Mouse (Mus musculus) kidney, adult 2 months (tissue): Measurements from ENCODE around the gene Lamtor5. TPM values are rescaled to one million over a fixed set of nuclear protein-coding genes. Genes with fewer than 3 reads are reported as not detected.
"Not testable (repeated sequence)": the region's sequence is repeated elsewhere in the genome, so short reads cannot be mapped to it uniquely, and the experiment has no call there.

ENCODE experiments used
- DNase-seq: peaks from one replicate; pipeline ENCODE4 v3.0.0; 2021
- H3K27ac ChIP-seq: fragments of 200-500 bp; 2 replicates; pipeline ENCODE4 v1.5.1; 2012; ENCODE audit warnings: low read depth, low read length, control low read depth, inconsistent platforms; ENCODE audit not compliant: insufficient read depth
- H3K27me3 ChIP-seq: fragments of 200-500 bp; replicated peaks from 2 replicates; pipeline ENCODE4 v1.6.1; 2012; ENCODE audit warnings: mild to moderate bottlenecking, moderate library complexity, low read length, inconsistent platforms; ENCODE audit not compliant: control insufficient read depth, insufficient read depth
- H3K36me3 ChIP-seq: fragments of 200-500 bp; 2 replicates; pipeline ENCODE4 v1.6.1; 2012; ENCODE audit warnings: mild to moderate bottlenecking, moderate library complexity, low read length, inconsistent platforms; ENCODE audit not compliant: control insufficient read depth, insufficient read depth
- H3K4me1 ChIP-seq: fragments of 200-500 bp; 2 replicates; pipeline ENCODE4 v1.6.1; 2011; ENCODE audit warnings: low read length; ENCODE audit not compliant: control insufficient read depth, insufficient read depth
- H3K4me3 ChIP-seq: fragments of 200-500 bp; 2 replicates; pipeline ENCODE4 v1.5.1; 2011; ENCODE audit warnings: mild to moderate bottlenecking, low read depth, low read length, control low read depth; ENCODE audit not compliant: insufficient read depth
- CTCF ChIP-seq: fragments of 200-500 bp; conservative IDR thresholded peaks from 2 replicates; pipeline ENCODE4 v1.5.1; 2011; ENCODE audit warnings: low read depth, mild to moderate bottlenecking, control low read depth, low read length, moderate library complexity, mixed read lengths; ENCODE audit not compliant: insufficient read depth, insufficient read length
- POLR2A ChIP-seq: fragments of 200-500 bp; IDR thresholded peaks from one replicate; pipeline ENCODE4 v1.6.1; 2011; ENCODE audit warnings: low read depth, low read length, control low read depth
- WGBS: fragments of 180-500 bp; shearing (Covaris S2); methylation state at CpG from one replicate; pipeline ENCODE4 v1.1.7; 2018; 5-methylcytosine and 5-hydroxymethylcytosine counted together
- polyA plus RNA-seq: library from polyadenylated mRNA; depleted of rRNA; stranded (reverse); fragments of >200 nt; gene quantifications from 2 replicates; pipeline ENCODE4 v1.2.3, GENCODE M21; 2012

Lamtor5 gene
- polyA plus RNA-seq, 1 experiment = 280 TPM

DNA sequence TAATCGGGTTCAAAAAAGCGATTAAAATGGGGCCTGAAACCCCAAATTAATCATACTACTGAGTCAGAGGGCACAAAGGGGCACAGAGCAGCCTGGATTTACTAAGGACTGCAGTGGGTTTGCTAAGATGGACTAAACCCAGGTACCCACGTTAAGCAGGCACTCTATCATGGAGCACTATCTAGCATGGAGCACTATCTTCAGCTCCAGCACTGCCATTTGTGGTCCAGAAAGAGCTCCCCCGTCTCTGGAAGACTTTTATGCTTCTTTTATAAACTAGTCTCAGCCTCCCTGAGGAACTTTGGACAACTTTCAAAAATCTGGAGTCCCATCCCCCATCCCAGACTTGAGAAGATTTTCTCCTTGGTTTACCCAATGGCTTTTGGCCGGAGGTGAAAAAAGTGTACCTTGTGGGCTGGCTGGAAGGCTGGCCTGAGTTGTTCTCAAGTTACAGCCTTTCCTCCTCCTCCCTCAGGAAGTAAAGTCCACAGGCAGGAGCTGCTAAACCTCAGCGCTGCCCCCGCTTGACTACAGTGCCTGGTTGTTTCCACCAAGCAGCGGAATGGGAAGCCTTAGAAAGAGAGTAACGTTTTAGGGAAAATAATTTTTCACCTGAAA lies 12.2 kb downstream of the Lamtor5 start, which contains the start of gene Slc16a4:
Slc16a4 (plus strand) TSS at position 467 of the 618 bp plus-strand sequence.
- no peaks in the 10 kb centered on the region for H3K27me3 ChIP-seq
- H3K4me1 ChIP-seq = peaks cover 4% of the 10 kb centered on the region; the same call in 1 of the 2 replicates
- WGBS = 18% methylated on average over 9 of the region's 9 CpGs
- H3K4me3 ChIP-seq = no peak within 1 kb of the TSS
- H3K36me3 ChIP-seq = peaks cover 2% of the 10 kb centered on the region; the same call in 1 of the 2 replicates
- TF ChIP-seq CTCF (no peak), POLR2A (no peak)
- DNase-seq = peak; percentile 96
- H3K27ac ChIP-seq = peak within 1 kb of the TSS; percentile 85

DNA sequence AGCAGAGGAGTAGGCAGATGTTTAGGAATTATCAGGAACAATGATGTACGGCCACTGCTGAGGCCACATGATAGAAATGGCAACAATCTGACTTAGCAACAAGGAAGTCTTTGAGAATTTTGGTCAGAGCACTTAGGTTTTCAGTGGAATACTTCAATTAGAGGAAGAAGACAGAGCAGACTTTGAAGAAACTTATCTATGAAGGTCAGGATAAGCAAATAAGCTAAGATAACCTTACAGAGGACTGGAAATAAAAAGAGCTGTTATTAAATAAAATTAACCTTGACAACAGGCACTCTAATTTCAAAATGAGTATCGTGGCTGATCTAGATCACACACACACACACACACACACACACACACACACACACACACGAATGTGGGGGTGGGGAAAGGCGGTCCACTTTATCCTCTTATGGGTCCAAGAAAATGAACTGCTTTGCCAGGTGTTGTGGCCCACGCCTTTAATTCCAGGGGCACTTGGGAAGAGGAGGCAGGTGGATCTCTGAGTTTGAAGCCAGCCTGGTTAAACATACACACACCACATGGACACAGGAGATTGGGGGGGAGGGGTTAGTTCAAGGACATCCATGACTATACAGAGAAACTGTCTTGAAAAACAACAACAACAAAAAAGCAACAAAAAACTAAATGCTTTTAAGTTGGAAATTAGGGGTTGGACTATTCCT lies 17.2 kb downstream of the Lamtor5 start:
- H3K4me1 ChIP-seq = peaks cover 5% of the 10 kb centered on the region; the same call in 1 of the 2 replicates
- H3K4me3 ChIP-seq = no peak overlapping the region
- no peaks in the 10 kb centered on the region for H3K27me3 ChIP-seq
- DNase-seq = no peak
- H3K36me3 ChIP-seq = no peaks in the 10 kb centered on the region
- 77% methylated on average over 5 of the region's 5 CpGs for WGBS
- no peak overlapping the region for H3K27ac ChIP-seq
- no peak for TF ChIP-seq CTCF

DNA sequence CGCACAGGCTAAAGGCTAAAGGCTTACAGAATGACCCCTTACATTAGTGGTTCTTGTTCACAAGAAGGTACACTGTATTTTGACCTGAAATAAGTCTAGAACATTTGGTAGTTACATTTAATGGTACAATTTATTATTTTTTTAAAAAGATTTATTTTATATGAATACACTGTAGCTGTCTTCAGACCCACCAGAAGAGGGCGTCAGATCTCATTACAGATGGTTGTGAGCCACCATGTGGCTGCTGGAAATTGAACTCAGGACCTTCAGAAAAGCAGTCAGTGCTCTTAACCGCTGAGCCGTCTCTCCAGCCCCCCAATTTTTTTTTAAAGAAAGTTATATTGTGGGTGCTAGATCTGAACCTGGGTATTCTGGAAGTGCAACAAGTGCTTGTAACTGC lies 18.3 kb downstream of the Lamtor5 start:
- not testable (repeated sequence) for H3K4me1 ChIP-seq, DNase-seq, H3K4me3 ChIP-seq, H3K27me3 ChIP-seq, H3K27ac ChIP-seq, H3K36me3 ChIP-seq
- WGBS = 84% methylated on average over 4 of the region's 4 CpGs

DNA sequence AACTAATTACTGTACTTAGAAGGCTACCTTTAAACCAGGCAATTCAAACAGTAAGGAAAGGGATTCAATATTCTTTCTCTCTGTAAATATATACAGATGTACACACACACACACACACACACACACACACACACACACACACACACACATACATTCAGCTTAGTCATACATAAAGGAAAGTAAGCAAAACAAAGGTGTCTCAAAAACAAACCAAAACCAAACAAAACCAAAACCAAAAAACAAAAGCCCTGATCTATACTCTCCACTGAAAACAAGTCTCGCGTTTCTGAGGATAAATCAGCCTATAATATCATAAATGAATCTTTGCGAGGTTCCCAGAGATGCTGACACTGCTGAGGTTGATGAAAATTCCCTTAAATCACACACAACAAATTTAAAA lies 38.7 kb downstream of the Lamtor5 start:
- H3K27me3 ChIP-seq = no peaks in the 10 kb centered on the region
- TF ChIP-seq POLR2A (no peak), CTCF (no peak)

DNA sequence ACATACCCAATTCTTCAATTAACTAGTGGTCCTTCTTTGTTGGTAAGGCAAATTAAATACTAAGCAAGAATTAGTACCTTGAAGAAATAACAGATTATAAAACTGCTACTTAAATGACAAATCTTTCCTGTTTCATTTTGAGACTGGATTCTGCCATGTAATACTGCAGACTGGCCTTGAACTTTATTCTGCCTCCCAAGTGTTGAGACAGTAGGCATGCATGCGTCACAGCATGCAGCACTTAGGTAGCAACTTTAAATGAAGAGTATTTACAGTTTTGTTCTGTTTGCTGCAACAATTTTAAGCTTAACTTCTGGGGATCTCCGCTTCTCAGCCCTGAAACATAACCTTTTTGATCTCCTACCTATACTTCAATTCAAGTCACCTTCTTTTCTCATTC lies 42.5 kb downstream of the Lamtor5 start:
- Histone ChIP-seq H3K27me3 (no peaks in the 10 kb centered on the region), H3K4me1 (peaks cover 10% of the 10 kb centered on the region; the same call in 1 of the 2 replicates), H3K4me3 (no peak overlapping the region), H3K27ac (no peak overlapping the region), H3K36me3 (peaks cover 3% of the 10 kb centered on the region)
- TF ChIP-seq POLR2A = no peak
- no peak for TF ChIP-seq CTCF
- 77% methylated on average over 2 of the region's 2 CpGs for WGBS
- no peak for DNase-seq

More for the DNA sequence above, 38.7 kb downstream of the Lamtor5 start:
- H3K36me3 ChIP-seq = no peaks in the 10 kb centered on the region
- DNase-seq = no peak
- H3K4me3 ChIP-seq = no peak overlapping the region
- H3K4me1 ChIP-seq = peaks cover 11% of the 10 kb centered on the region
- no peak overlapping the region for H3K27ac ChIP-seq
- WGBS = 86% methylated on average over 3 of the region's 3 CpGs

DNA sequence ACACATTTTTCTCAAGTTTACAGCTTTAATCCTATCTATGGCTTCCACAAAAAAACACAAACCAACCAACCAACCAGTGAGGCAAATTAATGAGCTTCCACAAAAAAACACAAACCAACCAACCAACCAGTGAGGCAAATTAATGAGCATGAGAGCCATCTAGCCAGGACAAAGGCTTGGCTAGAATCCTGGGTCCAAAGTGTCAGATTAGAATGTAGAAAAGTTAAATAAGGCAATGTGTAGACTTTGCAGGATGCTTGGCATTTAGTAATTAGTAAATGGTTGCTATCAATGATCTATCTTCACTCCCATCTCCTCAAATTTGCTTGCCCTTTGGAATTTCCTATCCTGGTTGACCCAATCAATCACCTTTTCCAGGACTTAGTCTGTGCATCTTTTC lies 43.1 kb downstream of the Lamtor5 start:
- Histone ChIP-seq H3K27ac (no peak overlapping the region), H3K27me3 (no peaks in the 10 kb centered on the region), H3K4me3 (no peak overlapping the region), H3K36me3 (peaks cover 3% of the 10 kb centered on the region), H3K4me1 (peaks cover 10% of the 10 kb centered on the region; the same call in 1 of the 2 replicates)
- DNase-seq = peak; percentile 76
- TF ChIP-seq CTCF (no peak), POLR2A (no peak)

DNA sequence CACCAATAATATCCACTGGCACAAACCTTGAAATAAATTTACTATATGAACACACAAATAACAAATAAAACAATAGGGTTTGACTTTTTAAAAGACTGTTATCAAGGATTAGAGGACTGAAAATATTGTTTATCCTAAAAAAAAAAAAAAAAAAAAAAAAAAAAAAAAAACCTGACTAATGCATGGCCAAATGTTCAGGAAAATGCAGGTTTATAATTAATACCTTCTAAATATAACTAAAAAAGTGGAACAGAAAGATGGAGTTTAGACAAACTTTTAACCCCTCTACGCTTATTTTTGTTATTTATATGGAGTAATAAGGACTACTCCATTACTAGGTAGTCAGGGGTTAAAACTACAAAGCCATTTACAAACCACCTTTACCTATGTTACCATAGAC lies 47.8 kb downstream of the Lamtor5 start:
- WGBS = 96% methylated on average over 1 of the region's 1 CpGs
- TF ChIP-seq POLR2A = no peak
- TF ChIP-seq CTCF = no peak
- no peak overlapping the region for H3K4me3 ChIP-seq
- peaks cover 15% of the 10 kb centered on the region; the same call in 1 of the 2 replicates for H3K4me1 ChIP-seq
- no peak for DNase-seq
- H3K36me3 ChIP-seq = peaks cover 5% of the 10 kb centered on the region
- H3K27me3 ChIP-seq = no peaks in the 10 kb centered on the region
- H3K27ac ChIP-seq = no peak overlapping the region
